Mouse (Mus musculus) layer of hippocampus, adult 11-12 months (tissue): ENCODE measurements at regions not wholly inside any gene's neighbourhood (a gene's known extent, or its start where the extent isn't known, plus 50 kb on each side); places are given as distances from the start of the nearest gene placed in this dataset.

Experiments used
- DNase-seq: peaks from one replicate; pipeline ENCODE4 v3.0.0; 2022; ENCODE audit warnings: low spot score

DNA sequence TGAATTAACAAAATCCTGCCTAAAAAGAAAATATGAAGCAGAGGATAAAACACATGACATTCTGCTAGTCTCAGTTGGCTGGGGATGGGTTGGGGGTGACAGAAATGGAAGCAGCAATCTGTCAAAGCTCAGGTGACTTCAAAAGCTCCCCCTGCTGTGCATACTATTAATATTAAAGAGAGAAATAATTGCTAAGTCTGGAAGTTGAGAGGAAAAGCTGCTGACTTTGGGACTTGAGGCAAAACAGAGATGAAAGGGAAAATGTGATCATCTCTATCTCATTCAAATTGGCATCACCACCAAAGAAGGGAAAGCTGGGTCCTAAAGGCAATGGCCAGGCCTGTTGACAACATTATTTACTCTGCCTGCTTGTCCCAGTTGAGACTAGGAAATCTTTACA lies 90.8 kb downstream of the Rpe65 start:
- DNase-seq, result no peak

DNA sequence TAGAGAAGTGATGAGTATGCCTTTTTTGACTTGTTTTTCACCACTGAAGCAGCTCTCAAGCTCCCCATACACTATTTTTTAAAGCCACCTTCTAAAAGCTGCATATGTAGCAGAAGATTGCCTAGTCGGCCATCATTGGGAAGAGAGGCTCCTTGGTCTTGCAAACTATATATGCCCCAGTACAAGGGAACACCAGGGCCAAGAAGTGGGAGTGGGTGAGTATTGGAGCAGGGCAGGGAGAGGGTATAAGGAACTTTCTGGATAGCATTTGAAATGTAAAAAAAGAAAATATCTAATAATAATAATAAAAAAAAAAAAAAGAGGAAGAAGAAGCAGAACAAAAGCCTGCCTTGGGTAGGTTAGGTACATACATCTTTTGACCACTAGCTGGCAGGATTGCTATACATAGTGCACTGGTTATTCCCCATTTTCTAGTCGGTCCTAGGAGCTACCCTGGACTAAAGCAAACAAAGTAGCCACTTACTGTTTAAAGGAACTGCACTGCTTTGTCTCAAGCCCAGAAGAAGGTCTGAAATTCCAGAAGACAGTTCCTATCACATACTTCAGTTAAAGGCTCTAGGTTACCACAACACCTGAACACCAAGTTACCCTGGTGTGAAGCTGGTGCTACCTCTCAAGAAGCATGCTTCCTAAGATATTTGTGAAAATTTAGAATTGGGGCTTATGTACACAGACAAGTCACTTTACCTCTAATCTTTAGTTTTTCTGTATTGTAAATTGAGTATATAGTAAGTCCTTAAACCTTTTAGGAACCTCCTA lies 114.9 kb upstream of the Wls start:
- DNase-seq, result peak; percentile 11

DNA sequence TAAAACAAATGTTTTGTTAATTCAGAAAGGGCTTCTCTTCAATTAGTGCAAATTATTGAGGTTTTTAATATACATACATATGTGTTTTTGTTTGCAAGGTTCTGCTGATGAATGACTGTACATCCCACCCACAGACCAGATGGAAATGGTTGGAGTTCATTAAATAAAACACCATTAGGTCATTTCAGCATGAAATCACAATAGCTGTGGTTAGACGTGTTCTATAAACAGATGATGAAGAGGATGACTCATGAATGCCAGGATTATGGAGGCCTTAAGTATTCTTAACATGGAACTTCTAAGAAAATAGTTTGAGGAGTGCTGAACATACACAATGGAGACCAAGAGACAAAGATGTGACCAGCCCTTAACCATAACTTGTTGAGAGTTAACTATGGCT lies 107.3 kb upstream of the Wls start:
- no peak for DNase-seq

DNA sequence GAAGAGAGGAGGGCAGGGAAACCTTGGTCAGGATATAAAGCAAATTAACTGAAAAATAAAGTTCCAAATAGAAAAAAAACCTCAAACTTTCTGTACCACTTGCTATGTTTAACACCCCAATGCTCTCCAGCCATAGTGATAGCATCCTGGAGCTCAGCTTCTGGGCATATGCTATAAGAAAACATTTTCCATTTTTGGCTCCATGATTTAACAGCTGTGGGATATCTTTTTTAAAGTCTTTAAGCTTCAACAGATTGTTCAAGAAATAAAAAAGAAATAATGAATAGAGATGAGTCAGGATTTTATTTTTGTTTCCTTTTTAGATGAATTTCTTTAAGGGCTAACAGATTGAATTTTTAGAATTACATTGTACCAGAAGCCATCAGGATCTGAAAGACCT lies 106.3 kb upstream of the Wls start:
- DNase-seq, result peak; percentile 5

DNA sequence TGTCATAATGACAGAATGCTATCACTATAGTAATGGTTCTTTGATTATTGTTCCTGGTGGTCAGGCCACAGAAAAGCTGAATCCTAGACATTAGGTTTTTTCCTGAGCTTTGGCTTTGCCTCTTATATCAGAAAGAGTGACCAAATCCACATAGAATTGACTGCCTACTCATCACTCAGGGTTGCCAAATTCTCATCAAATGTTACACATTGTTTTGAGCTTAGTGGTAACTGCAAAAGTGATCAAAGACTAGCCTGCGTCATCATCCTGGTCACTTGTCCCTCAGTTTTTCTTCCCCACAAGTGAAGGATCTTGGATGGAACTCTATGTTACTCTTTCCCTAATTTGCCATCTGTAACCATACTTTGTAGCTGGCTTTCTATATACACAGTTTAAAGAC lies 104.9 kb upstream of the Wls start:
- no peak for DNase-seq

DNA sequence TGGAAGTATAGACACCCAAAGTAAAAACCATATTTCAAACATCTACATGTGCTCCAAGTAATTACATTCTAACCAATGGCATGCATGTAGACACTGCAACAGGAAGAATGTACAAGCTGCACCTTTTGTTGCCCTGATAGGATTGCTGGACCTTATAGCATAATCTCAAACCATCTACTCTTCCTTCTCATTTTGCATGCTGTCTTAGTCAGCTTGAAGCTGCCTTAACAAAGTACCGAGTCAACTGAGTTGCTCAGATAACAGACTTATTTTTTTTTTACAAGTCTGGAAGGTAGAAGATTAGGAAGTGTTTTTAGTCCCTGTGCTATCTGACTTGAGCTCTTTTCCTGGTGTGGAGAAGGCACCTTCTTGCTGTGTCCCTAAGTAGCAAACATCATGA lies 103.4 kb upstream of the Wls start:
- DNase-seq, result no peak

DNA sequence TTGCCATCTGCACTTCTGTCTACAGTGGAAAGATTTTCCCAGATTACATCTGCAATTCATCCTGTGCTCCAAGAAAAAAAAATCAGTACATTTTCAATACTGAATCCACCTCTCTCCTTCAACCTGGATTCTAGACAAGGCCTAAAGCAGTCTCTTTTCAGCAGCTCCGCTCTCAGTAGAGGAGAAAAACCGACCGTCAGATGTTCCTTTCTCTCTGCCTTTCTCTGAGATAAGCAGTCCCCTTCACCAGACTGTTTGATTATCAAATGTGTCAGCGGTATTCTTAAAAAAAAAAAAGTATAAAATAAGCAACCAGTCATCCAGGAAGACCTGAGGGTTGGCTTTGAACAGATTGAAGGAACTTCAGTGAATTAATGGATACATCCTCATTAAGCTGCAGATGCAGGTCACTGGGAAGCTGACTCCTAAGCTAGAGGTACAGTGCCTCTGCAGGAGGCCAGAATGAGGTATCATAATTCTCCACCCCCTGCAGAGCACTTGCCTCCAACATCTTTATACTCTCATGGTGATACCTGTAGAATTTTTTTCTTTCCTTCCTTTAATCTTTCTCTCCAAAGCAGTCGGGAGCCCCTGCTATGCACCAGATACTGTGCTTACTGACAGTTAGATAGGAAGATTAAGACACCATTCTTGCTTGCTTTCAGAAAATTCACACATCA lies 98.7 kb upstream of the Wls start:
- no peak for DNase-seq

DNA sequence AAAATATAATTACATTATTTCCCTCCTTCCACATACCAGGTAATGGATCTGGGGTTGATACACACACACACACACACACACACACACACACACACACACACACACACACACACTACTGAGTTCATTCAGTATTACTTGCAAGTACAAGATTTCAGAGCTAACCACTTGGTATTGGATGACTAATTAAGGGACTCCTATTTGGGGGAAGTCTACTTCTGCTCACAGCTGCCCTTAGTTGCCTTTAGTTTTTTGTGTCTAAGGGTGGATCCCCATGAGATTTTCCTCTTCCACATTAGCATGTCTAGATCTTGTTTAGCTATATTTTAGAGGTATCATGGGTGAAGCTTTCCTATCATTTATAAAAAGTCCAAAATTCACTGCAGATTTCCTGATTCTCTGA lies 97.7 kb upstream of the Wls start:
- DNase-seq, result no peak

DNA sequence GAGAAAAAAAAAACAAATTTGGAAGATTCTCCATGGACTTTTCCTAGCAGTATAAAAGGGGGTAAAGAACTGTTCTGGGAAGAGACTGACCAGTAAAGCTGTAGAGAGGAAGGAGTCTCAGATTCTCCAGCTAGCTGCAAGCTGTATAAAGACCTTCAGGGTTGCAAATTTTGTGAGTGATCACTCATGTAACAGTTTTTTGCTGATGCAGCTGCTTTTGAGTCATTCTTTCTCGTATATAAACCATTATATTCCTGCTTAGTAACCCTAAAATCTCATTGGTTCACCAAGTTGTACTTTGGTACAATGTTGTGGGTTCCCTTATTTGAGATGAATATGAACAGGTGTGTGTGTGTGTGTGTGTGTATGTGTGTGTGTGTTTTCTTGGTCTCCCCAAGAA lies 79.7 kb upstream of the Wls start:
- DNase-seq, result no peak

DNA sequence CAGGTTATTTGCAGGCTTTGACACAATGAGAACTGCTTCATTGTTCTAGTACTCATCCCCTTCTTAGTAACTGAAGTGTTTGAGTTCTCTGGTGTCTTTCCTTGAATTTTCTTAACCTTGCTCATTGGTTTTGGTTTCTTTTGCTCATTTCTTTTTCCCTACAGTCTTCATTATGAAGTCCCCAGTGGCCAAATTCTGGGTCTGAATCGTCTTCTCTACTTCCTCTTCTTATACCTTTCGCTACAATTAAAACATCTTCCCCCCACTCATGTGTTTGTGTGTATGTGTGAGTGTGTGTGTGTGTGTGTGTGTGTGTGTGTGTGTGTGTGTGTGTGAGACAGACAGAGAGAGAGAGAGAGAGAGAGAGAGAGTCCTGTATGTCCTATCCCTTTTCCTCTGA lies 79.2 kb upstream of the Wls start:
- no peak for DNase-seq

DNA sequence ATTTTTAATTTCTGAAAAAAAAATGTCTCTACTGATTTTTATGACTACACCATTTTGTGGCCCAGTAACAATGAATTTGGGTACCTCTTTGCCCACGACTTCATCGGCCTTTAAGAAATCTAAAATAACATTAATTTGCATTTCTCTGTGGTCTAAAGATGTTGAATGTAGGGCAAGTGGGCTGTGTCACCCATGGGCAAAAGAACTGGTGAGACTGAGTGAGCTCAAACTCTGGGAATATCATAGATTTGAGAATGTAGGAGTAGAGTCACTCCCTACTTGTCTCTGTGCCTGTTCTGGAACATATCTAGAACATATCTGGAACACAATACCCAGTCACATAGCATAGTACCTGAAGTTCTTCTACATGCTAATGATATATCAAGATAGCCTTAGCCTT lies 78.5 kb upstream of the Wls start:
- no peak for DNase-seq

DNA sequence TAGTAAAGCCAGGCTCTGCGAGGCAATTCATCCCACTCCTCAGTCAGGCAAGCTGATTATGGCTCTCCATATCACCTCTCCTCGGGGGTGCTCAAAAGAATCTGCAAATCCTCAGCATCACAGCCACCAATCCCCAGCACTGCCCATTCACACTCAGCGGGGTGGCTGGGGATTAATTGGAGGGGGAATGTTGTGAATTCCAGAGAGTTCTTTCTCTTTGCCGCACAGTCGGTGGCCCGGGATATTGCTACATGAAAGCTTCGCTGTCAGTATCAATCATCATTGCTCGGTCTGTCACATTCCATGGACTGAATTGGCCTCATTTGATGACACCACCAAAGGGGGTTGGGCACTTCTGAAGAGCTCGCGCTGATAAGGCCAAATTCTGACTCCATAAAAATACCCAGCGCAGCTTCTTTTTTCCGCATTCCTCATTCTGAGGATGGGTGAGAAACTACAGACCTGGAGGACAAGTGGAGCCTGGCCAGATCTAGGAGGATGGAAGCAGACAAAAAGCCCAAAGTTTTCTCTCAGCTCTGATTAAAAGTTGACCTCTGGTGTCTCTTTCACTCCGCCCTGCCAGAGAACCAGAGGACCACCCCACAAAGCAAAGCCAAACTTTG lies 57.1 kb upstream of the Wls start:
- DNase-seq, result no peak

DNA sequence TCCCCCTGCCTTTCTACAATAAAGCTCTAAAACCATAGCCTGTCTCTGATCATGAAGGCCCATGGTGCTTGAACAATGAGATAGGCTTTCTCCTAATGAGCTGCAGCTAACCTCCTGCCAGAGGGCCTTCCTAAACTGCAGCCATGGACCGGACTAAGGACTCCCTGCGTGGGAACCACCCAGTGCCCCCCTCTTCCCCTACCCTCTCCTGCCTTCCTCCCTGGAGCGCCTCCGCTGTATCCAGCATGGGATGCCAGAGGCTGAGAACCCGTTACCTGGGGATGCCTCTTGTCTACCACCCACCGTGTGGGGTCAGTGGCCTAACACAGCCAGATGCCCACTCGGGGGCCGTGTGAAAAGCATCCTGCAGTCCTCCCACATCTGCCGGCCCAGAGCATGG lies 51.7 kb upstream of the Wls start:
- no peak for DNase-seq
